Mouse (Mus musculus): ENCODE results near the gene Podn. TPM values are rescaled to one million over a fixed set of nuclear protein-coding genes. Genes with fewer than 3 reads are reported as not detected.

Podn gene
- polyA plus RNA-seq, 1 experiment from 2014 or later, result 0.44 TPM

DNA sequence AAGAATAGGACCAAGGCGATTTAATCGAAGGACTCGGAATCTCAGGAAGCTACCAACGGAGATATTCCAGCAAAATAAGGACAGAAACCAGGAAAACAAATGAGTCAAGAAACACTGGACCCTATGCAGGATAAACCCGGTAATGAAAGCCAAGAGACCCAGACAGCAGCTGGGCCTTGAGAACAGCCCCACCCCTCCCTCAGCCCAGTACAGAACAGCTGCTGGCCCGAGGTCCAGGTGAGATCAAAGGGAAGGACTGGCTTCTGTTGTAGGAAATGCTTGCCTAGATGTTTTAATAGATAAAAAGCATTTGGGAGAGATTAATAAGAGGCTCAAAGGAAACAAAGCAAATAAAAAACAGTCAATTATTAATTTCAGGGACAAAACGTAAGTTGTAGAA is 121.2 kb downstream of the Podn start:
- no peaks in the 10 kb centered on the region for H3K27me3 ChIP-seq (replicated peaks)
- H3K9me3 ChIP-seq (replicated peaks), result no peaks in the 10 kb centered on the region
- no peak overlapping the region for H3K27ac ChIP-seq (replicated peaks)
- 76% methylated on average over 7 of the region's 7 CpGs for WGBS
- no peak overlapping the region for H3K4me3 ChIP-seq (replicated peaks)
- H3K9ac ChIP-seq (replicated peaks), result no peak overlapping the region
- no peak for ATAC-seq (ENCODE audit: low FRiP score)
- peaks cover 8% of the 10 kb centered on the region for H3K4me1 ChIP-seq
- no peak overlapping the region for H3K4me2 ChIP-seq
- no peaks in the 10 kb centered on the region for H3K36me3 ChIP-seq

DNA sequence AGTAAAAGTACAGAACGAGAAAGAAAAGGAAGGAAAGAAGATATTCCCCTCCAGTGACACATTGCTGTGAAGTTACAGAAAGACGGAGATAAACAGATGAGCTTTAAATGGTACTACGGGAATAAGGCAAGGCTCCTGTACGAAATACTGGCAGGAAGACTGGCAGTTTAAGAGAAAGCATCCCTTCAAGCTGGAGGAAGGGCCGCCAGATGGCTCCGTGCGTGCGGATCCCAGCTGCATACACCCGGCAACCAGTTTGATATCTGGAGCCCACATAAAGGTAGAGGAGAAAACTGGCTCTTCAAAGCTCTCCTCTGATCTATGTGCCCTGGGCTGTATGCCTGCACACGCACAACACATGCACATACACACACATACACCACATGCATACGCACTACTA is 121.7 kb downstream of the Podn start:
- ATAC-seq (ENCODE audit: low FRiP score), result no peak
- Histone ChIP-seq H3K27ac (replicated peaks) (no peak overlapping the region), H3K36me3 (no peaks in the 10 kb centered on the region)

DNA sequence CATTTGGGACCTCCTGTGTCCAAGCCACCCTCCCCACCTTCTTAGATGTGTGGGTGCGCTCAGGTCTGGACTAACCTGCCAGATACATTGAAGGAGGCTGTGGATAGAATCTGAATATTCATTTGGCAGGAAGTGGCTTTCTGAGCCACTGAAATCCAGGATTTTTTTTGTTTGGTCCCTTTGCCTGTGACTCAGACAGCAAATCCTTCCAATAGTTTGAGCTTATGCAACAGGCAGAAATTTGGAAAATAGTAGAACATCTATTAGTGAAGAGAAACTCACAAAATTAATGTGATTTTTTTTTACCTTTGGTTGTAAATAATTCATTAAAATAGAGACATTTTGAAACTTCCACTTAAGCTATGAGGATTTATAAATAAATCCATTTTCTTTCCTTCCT is 125.1 kb downstream of the Podn start:
- Histone ChIP-seq H3K9me3 (replicated peaks) (no peaks in the 10 kb centered on the region), H3K4me1 (no peaks in the 10 kb centered on the region), H3K4me3 (replicated peaks) (no peak overlapping the region), H3K9ac (replicated peaks) (no peak overlapping the region), H3K27me3 (replicated peaks) (no peaks in the 10 kb centered on the region), H3K4me2 (no peak overlapping the region), H3K27ac (replicated peaks) (no peak overlapping the region), H3K36me3 (no peaks in the 10 kb centered on the region)
- 98% methylated on average over 1 of the region's 1 CpGs for WGBS
- no peak for ATAC-seq (ENCODE audit: low FRiP score)

More for the DNA sequence above, 121.7 kb downstream of the Podn start:
- no peak overlapping the region for H3K4me2 ChIP-seq
- no peaks in the 10 kb centered on the region for H3K27me3 ChIP-seq (replicated peaks)
- H3K9me3 ChIP-seq (replicated peaks), result no peaks in the 10 kb centered on the region
- peaks cover 4% of the 10 kb centered on the region; the same call in 1 of the 2 replicates for H3K4me1 ChIP-seq
- no peak overlapping the region for H3K4me3 ChIP-seq (replicated peaks)
- H3K9ac ChIP-seq (replicated peaks), result no peak overlapping the region
- 62% methylated on average over 11 of the region's 11 CpGs for WGBS

DNA sequence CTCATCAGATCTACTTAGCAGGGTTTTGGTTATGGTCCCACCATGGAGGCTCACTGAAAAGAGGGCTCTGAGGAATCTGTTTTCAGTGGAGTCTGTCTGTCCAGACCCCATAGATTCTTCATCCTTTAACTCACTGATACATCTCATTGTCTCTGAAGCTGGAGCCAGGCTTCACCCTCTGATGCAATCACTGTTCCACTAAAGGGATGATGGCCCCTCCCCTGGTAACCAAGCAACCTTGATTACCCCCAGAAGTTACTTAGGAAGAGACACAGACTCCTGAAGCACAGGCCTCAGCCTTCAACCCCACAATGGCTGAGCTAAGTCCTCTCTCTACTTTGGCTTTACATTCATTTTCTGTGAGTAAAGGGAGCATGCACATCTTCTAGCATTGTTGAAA is 126.5 kb downstream of the Podn start:
- no peak overlapping the region for H3K27ac ChIP-seq (replicated peaks)
- no peak overlapping the region for H3K4me3 ChIP-seq (replicated peaks)
- no peaks in the 10 kb centered on the region for H3K9me3 ChIP-seq (replicated peaks)
- H3K4me1 ChIP-seq, result no peaks in the 10 kb centered on the region
- H3K4me2 ChIP-seq, result no peak overlapping the region
- H3K27me3 ChIP-seq (replicated peaks), result no peaks in the 10 kb centered on the region
- no peaks in the 10 kb centered on the region for H3K36me3 ChIP-seq
- no peak for ATAC-seq (ENCODE audit: low FRiP score)
- no peak overlapping the region for H3K9ac ChIP-seq (replicated peaks)

DNA sequence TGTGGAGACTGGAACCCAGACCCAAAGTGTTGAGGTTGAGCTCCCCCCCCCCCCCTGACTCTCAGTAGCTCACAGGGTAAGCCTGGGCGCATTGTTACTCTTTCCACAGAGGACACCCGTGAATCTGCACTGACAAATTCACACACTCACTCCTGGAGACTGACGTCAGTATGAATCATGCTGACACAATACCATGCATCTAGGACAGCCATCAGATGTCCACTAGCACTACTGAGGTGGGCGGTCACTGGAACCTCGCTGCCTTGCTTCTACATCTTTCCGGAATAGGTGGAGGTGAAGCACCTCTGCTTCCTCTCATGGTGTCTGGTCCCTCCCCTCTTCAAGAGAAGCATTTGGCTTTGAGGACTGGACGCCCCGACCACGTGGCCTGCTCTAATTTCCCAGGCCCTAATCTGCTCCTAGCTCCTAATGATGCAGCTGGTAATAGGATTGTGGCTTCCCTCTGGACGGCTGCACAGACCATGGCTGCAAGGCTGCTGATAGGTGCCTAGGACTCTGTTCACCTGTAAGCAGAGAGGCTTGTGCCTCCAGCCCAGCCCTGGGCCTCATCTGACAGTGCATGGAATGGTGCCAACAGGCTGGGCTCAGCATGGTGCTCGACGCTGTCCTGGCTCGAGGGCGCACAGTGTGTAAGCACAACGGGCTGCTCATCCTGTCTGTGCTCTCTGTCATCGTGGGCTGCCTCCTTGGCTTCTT is 128.1 kb downstream of the Podn start, which contains the start of gene Slc1a7:
Gene Slc1a7, plus strand, starts transcription at position 367 of the 717 bp plus-strand sequence.
- no peaks in the 10 kb centered on the region for H3K4me1 ChIP-seq
- H3K4me2 ChIP-seq, result no peak within 1 kb of the TSS
- H3K36me3 ChIP-seq, result no peaks in the 10 kb centered on the region
- no peak within 1 kb of the TSS for H3K9ac ChIP-seq (replicated peaks)
- H3K4me3 ChIP-seq (replicated peaks), result no peak within 1 kb of the TSS
- H3K27me3 ChIP-seq (replicated peaks), result no peaks in the 10 kb centered on the region
- no peak within 1 kb of the TSS for H3K27ac ChIP-seq (replicated peaks)
- no peaks in the 10 kb centered on the region for H3K9me3 ChIP-seq (replicated peaks)
- ATAC-seq (ENCODE audit: low FRiP score), result no peak
- WGBS, result 83% methylated on average over 16 of the region's 16 CpGs

DNA sequence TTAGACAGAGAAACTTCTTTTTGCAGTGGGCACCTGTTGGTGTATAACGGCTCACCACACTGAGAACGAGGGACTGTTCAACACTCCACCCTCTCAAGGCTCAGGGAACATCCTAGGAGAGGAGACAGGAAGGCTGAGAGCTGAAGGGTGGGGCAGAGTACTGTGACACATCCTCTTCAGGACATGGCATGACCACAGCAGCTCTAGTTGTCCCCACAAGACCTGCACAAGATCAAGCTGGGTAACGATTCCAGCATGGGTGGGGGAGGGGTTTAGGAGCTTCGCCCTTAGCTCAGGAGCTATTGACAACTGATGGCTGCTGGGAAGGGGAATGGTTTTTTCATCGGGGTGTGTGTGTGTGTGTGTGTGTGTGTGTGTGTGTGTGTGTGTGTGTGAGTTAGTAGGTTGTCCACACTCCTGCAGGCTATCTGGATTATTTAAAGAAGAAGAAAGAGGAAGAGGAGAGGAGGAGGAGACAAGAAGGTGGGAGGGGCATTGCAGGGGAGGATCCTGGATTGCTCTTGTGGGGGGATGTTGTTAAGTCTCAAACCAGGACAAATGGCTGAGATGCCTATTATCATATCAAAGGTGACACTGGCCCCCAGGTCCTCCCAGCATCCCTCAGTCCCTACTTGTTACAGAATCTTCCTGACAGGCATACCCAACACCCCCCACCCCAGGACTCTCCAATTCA is 129.7 kb downstream of the Podn start:
- Histone ChIP-seq H3K36me3 (no peaks in the 10 kb centered on the region), H3K27ac (replicated peaks) (no peak overlapping the region), H3K9ac (replicated peaks) (no peak overlapping the region), H3K4me1 (no peaks in the 10 kb centered on the region), H3K27me3 (replicated peaks) (no peaks in the 10 kb centered on the region), H3K4me2 (no peak overlapping the region), H3K9me3 (replicated peaks) (no peaks in the 10 kb centered on the region), H3K4me3 (replicated peaks) (no peak overlapping the region)
- no peak for ATAC-seq (ENCODE audit: low FRiP score)
- WGBS, result 59% methylated on average over 5 of the region's 5 CpGs

Small RNA genes within 50 kb of the gene (microRNA-seq; reads per million reads assigned to microRNA genes)
- gene Mir6397, result not detected

Other genes with a start within 250 kb of the Podn start
- 105 and 120 TPM in 2 replicates for gene Magoh, start 216.7 kb downstream of the Podn start, polyA plus RNA-seq (2015; fragmentation: Nextera tagmentation; extraction: Ambion mirVana)
- gene 0610037L13Rik, start 206.6 kb downstream of the Podn start, polyA plus RNA-seq (2015; fragmentation: Nextera tagmentation; extraction: Ambion mirVana), result 93.6 and 105 TPM in 2 replicates
- gene Cpt2, start 172.8 kb downstream of the Podn start, polyA plus RNA-seq (2015; fragmentation: Nextera tagmentation; extraction: Ambion mirVana), result 16.8 and 20.4 TPM in 2 replicates
- gene Slc1a7, start 128.1 kb downstream of the Podn start, polyA plus RNA-seq (2015; fragmentation: Nextera tagmentation; extraction: Ambion mirVana), result not detected in 2 replicates
- 225 and 234 TPM in 2 replicates for gene Scp2, start 48.6 kb upstream of the Podn start, polyA plus RNA-seq (2015; fragmentation: Nextera tagmentation; extraction: Ambion mirVana)
- gene Echdc2, start 69.0 kb upstream of the Podn start, polyA plus RNA-seq (2015; fragmentation: Nextera tagmentation; extraction: Ambion mirVana), result 11.8 and 15.4 TPM in 2 replicates
- 0.06 and 0.08 TPM in 2 replicates for gene Zyg11a, start 121.6 kb upstream of the Podn start, polyA plus RNA-seq (2015; fragmentation: Nextera tagmentation; extraction: Ambion mirVana)
- gene Zyg11b, start 204.7 kb upstream of the Podn start, polyA plus RNA-seq (2015; fragmentation: Nextera tagmentation; extraction: Ambion mirVana), result 23.3 and 28.8 TPM in 2 replicates
- gene Coa7, start 231.7 kb upstream of the Podn start, polyA plus RNA-seq (2015; fragmentation: Nextera tagmentation; extraction: Ambion mirVana), result 42.6 and 46.8 TPM in 2 replicates